Mouse (Mus musculus) MEL (cell line): ENCODE measurements around the gene Zfp963. TPM values are rescaled to one million over a fixed set of nuclear protein-coding genes. Genes with fewer than 3 reads are reported as not detected.

Source experiments
- DNase-seq: peaks from one replicate; pipeline ENCODE4 v3.0.0; 2011; ENCODE audit warnings: low read depth, low spot score
- H3K27ac ChIP-seq: 2 replicates; pipeline ENCODE4 v1.5.1; 2012; ENCODE audit warnings: low read depth, mild to moderate bottlenecking, control low read depth, low read length, moderate library complexity; ENCODE audit not compliant: control insufficient read depth
- H3K27me3 ChIP-seq, 2 experiments: fragments of 150-350 bp in 1 of 2; sonication (generic) in 1 of 2; 2 replicates each; pipeline ENCODE4 v1.6.1; 2012; ENCODE audit warnings: low read length in 2 of 2, mild to moderate bottlenecking in 2 of 2, improper control_type of control experiment in 1 of 2, moderate library complexity in 1 of 2; ENCODE audit not compliant: insufficient read depth in 2 of 2, control insufficient read depth in 1 of 2
- H3K36me3 ChIP-seq, 2 experiments: 2 replicates each; pipeline ENCODE4 v1.6.1; 2012 to 2014; ENCODE audit warnings: low read length in 2 of 2, improper control_type of control experiment in 1 of 2, inconsistent platforms in 1 of 2, mild to moderate bottlenecking in 1 of 2; ENCODE audit not compliant: insufficient read depth in 2 of 2, control insufficient read depth in 1 of 2
- H3K4me1 ChIP-seq, 2 experiments: fragments of 150-350 bp in 1 of 2; sonication (generic) in 1 of 2; 2 replicates each; pipeline ENCODE4 v1.6.1; 2012; ENCODE audit warnings: low read length in 2 of 2, improper control_type of control experiment in 1 of 2, mild to moderate bottlenecking in 1 of 2; ENCODE audit not compliant: insufficient read depth in 2 of 2, control insufficient read depth in 1 of 2
- H3K4me3 ChIP-seq, 2 experiments: fragments of 150-350 bp in 1 of 2; sonication (generic) in 1 of 2; 2 replicates each; pipeline ENCODE4 v1.5.1; 2012; ENCODE audit warnings: low read depth in 2 of 2, low read length in 2 of 2, mild to moderate bottlenecking in 2 of 2, moderate library complexity in 2 of 2, control low read depth in 1 of 2, improper control_type of control experiment in 1 of 2; ENCODE audit not compliant: control insufficient read depth in 1 of 2, insufficient read depth in 1 of 2
- H3K79me2 ChIP-seq: 2 replicates; pipeline ENCODE4 v1.6.1; 2012; ENCODE audit warnings: mild to moderate bottlenecking, low read length, moderate library complexity; ENCODE audit not compliant: control insufficient read depth, poor library complexity, insufficient read depth
- H3K9ac ChIP-seq: 2 replicates; pipeline ENCODE4 v1.6.1; 2012; ENCODE audit warnings: low read depth, mild to moderate bottlenecking, control low read depth, low read length, moderate library complexity; ENCODE audit not compliant: control insufficient read depth, poor library complexity, severe bottlenecking
- H3K9me3 ChIP-seq: fragments of 150-350 bp; sonication (generic); replicated peaks from 2 replicates; pipeline ENCODE4 v1.6.1; 2012; ENCODE audit warnings: mild to moderate bottlenecking, low read length, improper control_type of control experiment, moderate library complexity; ENCODE audit not compliant: insufficient read depth
- BHLHE40 ChIP-seq: IDR thresholded peaks from 2 replicates; pipeline ENCODE4 v1.6.1; 2012; ENCODE audit warnings: low read depth, mild to moderate bottlenecking, inconsistent platforms, low read length, improper control_type of control experiment, borderline replicate concordance
- CHD1 ChIP-seq: IDR thresholded peaks from 2 replicates; pipeline ENCODE4 v1.6.1; 2012; ENCODE audit warnings: low read depth, mild to moderate bottlenecking, inconsistent platforms, low read length, improper control_type of control experiment
- CTCF ChIP-seq, 3 experiments: IDR thresholded peaks in 2 of 3; conservative IDR thresholded peaks in 1 of 3; 2 replicates each; pipeline ENCODE4 v1.5.1; 2011 to 2012; ENCODE audit warnings: low read length in 3 of 3, low read depth in 2 of 3, mild to moderate bottlenecking in 2 of 3, improper control_type of control experiment in 1 of 3, inconsistent platforms in 1 of 3, mixed read lengths in 1 of 3, moderate library complexity in 1 of 3; ENCODE audit not compliant: control insufficient read depth in 1 of 3, insufficient read depth in 1 of 3, poor library complexity in 1 of 3, severe bottlenecking in 1 of 3
- E2F4 ChIP-seq: IDR thresholded peaks from 2 replicates; pipeline ENCODE4 v1.6.1; 2011; ENCODE audit warnings: low read depth, low read length, improper control_type of control experiment, borderline replicate concordance
- ELF1 ChIP-seq: IDR thresholded peaks from 2 replicates; pipeline ENCODE4 v1.6.1; 2014; ENCODE audit warnings: low read depth, mild to moderate bottlenecking, inconsistent platforms, low read length, improper control_type of control experiment, moderate library complexity
- ETS1 ChIP-seq: IDR thresholded peaks from 2 replicates; pipeline ENCODE4 v1.6.1; 2012; ENCODE audit warnings: low read depth, mild to moderate bottlenecking, inconsistent platforms, low read length, improper control_type of control experiment, moderate library complexity
- GABPA ChIP-seq: IDR thresholded peaks from 2 replicates; pipeline ENCODE4 v1.6.1; 2012; ENCODE audit warnings: low read depth, mild to moderate bottlenecking, inconsistent platforms, low read length, improper control_type of control experiment, moderate library complexity
- GATA1 ChIP-seq: IDR thresholded peaks from 2 replicates; pipeline ENCODE4 v1.6.1; 2011; ENCODE audit warnings: low read depth, low read length, improper control_type of control experiment
- HCFC1 ChIP-seq: IDR thresholded peaks from 2 replicates; pipeline ENCODE4 v1.6.1; 2012; ENCODE audit warnings: low read depth, mild to moderate bottlenecking, inconsistent platforms, low read length, improper control_type of control experiment, moderate library complexity
- JUND ChIP-seq: IDR thresholded peaks from 2 replicates; pipeline ENCODE4 v1.6.1; 2011; ENCODE audit warnings: low read depth, mild to moderate bottlenecking, improper control_type of control experiment, low read length
- KAT2A ChIP-seq: conservative IDR thresholded peaks from 2 replicates; pipeline ENCODE4 v1.6.1; 2012; ENCODE audit warnings: low read depth, low read length, improper control_type of control experiment, inconsistent platforms
- MAFK ChIP-seq: IDR thresholded peaks from 2 replicates; pipeline ENCODE4 v1.6.1; 2011; ENCODE audit warnings: low read depth, mild to moderate bottlenecking, low read length, improper control_type of control experiment, borderline replicate concordance
- MEF2A ChIP-seq: IDR thresholded peaks from 2 replicates; pipeline ENCODE4 v1.6.1; 2014; ENCODE audit warnings: low read depth, mild to moderate bottlenecking, inconsistent platforms, low read length, improper control_type of control experiment; ENCODE audit not compliant: poor library complexity, insufficient replicate concordance, severe bottlenecking; ENCODE audit errors: extremely low read depth
- MXI1 ChIP-seq: IDR thresholded peaks from 2 replicates; pipeline ENCODE4 v1.6.1; 2011; ENCODE audit warnings: mild to moderate bottlenecking, low read depth, low read length, improper control_type of control experiment
- MYB ChIP-seq: IDR thresholded peaks from 2 replicates; pipeline ENCODE4 v1.6.1; 2011; ENCODE audit warnings: mild to moderate bottlenecking, low read depth, low read length, improper control_type of control experiment
- POLR2AphosphoS2 ChIP-seq: IDR thresholded peaks from 2 replicates; pipeline ENCODE4 v1.6.1; 2011; ENCODE audit warnings: low read length, improper control_type of control experiment
- RAD21 ChIP-seq: IDR thresholded peaks from 2 replicates; pipeline ENCODE4 v1.6.1; 2011; ENCODE audit warnings: mild to moderate bottlenecking, low read depth, low read length, improper control_type of control experiment
- RCOR1 ChIP-seq: IDR thresholded peaks from 2 replicates; pipeline ENCODE4 v1.6.1; 2012; ENCODE audit warnings: low read depth, mild to moderate bottlenecking, inconsistent platforms, low read length, improper control_type of control experiment
- SMC3 ChIP-seq: IDR thresholded peaks from 2 replicates; pipeline ENCODE4 v1.6.1; 2011; ENCODE audit warnings: low read depth, low read length, improper control_type of control experiment
- TAL1 ChIP-seq: IDR thresholded peaks from 2 replicates; pipeline ENCODE4 v1.6.1; 2012; ENCODE audit warnings: mild to moderate bottlenecking, inconsistent platforms, low read length, moderate library complexity, mixed read lengths
- TBP ChIP-seq: IDR thresholded peaks from 2 replicates; pipeline ENCODE4 v1.8.0; 2011; ENCODE audit warnings: low read depth, low read length, improper control_type of control experiment
- UBTF ChIP-seq: IDR thresholded peaks from 2 replicates; pipeline ENCODE4 v1.6.1; 2012; ENCODE audit warnings: low read depth, mild to moderate bottlenecking, inconsistent platforms, low read length, improper control_type of control experiment, moderate library complexity, borderline replicate concordance; ENCODE audit not compliant: insufficient read depth
- USF1 ChIP-seq: IDR thresholded peaks from 2 replicates; pipeline ENCODE4 v1.6.1; 2014; ENCODE audit warnings: low read depth, mild to moderate bottlenecking, inconsistent platforms, low read length, improper control_type of control experiment, moderate library complexity
- USF2 ChIP-seq, 2 experiments: IDR thresholded peaks; 2 replicates each; pipeline ENCODE4 v1.6.1; 2011 to 2012; ENCODE audit warnings: improper control_type of control experiment in 2 of 2, low read length in 2 of 2, borderline replicate concordance in 1 of 2, inconsistent platforms in 1 of 2, low read depth in 1 of 2, mild to moderate bottlenecking in 1 of 2; ENCODE audit not compliant: insufficient read depth in 1 of 2
- ZC3H11A ChIP-seq: IDR thresholded peaks from 2 replicates; pipeline ENCODE4 v1.6.1; 2012; ENCODE audit warnings: low read depth, mild to moderate bottlenecking, inconsistent platforms, low read length, improper control_type of control experiment
- ZMIZ1 ChIP-seq: IDR thresholded peaks from 2 replicates; pipeline ENCODE4 v1.6.1; 2012; ENCODE audit warnings: low read depth, mild to moderate bottlenecking, inconsistent platforms, low read length, improper control_type of control experiment, moderate library complexity
- ZNF384 ChIP-seq: IDR thresholded peaks from 2 replicates; pipeline ENCODE4 v1.6.1; 2012; ENCODE audit warnings: low read depth, mild to moderate bottlenecking, inconsistent platforms, low read length, improper control_type of control experiment
- polyA plus RNA-seq, 2 experiments: library from polyadenylated mRNA; stranded (reverse) in 1 of 2; unstranded in 1 of 2; fragments of >175 nt in 1 of 2; fragments of >200 nt in 1 of 2; gene quantifications; 2 replicates each; pipeline versions ENCODE4 v1.2.1 to v1.2.4; 2012; ENCODE audit warnings: low replicate concordance in 2 of 2, low read depth in 1 of 2; ENCODE audit not compliant: insufficient read length in 2 of 2, insufficient read depth in 1 of 2, missing spikeins in 1 of 2
- total RNA-seq: library from RNA; depleted of rRNA; stranded (reverse); fragments of 300-350 nt; gene quantifications from 2 replicates; pipeline ENCODE4 v1.2.3, GENCODE M21; 2012

The Zfp963 gene
- total and polyA plus RNA-seq, 3 experiments, result 0.65 to 0.95 TPM; not detected in 1

DNA sequence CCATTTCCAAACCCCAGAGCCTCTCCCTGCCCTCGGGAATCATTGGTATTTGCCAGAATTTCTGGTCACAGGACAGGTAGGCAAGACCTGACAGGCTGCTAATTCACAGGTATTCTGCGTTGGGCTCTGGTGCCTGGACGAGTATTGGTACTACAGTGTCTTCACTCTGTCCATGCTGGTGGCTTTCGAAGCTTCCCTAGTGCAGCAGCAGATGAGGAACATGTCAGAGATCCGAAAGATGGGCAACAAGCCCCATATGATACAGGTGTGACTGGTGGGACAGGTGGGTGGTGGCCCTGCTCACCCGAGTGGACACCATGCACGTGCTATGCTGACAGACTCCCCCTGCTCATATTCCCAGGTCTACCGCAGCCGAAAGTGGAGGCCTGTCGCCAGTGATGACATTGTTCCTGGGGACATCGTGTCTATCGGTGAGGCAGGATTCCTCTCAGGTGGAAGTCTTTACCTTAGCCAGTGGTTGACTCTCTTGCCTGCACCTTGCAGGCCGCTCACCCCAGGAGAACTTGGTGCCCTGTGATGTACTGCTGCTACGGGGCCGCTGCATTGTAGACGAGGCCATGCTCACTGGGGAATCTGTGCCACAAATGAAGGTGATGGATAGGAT is 47.1 kb upstream of the Zfp963 start:
- no peak for DNase-seq
- H3K9me3 ChIP-seq, result no peaks in the 10 kb centered on the region
- peaks cover 20% of the 10 kb centered on the region for H3K79me2 ChIP-seq
- no peak overlapping the region for H3K27ac ChIP-seq
- peaks cover 5 to 11% of the 10 kb centered on the region in 2 experiments for H3K36me3 ChIP-seq
- TF ChIP-seq MYB (no peak), MEF2A (no peak), ELF1 (no peak), RCOR1 (no peak), ETS1 (no peak), TBP (no peak), CHD1 (no peak), ZMIZ1 (no peak), USF1 (no peak), JUND (no peak), USF2 (IDR thresholded peaks at IDR 0.05; ENCODE audit: borderline replicate concordance in 1 of 2, insufficient read depth in 1 of 2, low read depth in 1 of 2, low read length in 2 of 2) (no peak), UBTF (no peak), HCFC1 (no peak), RAD21 (no peak), BHLHE40 (no peak), ZNF384 (no peak), MXI1 (no peak), E2F4 (no peak)
- no peaks in the 10 kb centered on the region for H3K27me3 ChIP-seq
- H3K4me3 ChIP-seq, result no peak overlapping the region
- H3K4me1 ChIP-seq, result peaks cover 2 to 7% of the 10 kb centered on the region in 2 experiments; a peak in 3 of 4 replicates
- no peak overlapping the region for H3K9ac ChIP-seq

- Histone ChIP-seq H3K4me1 (peaks cover 4 to 7% of the 10 kb centered on the region in 2 experiments; a peak in 3 of 4 replicates), H3K9me3 (no peaks in the 10 kb centered on the region), H3K9ac (no peak overlapping the region), H3K79me2 (peaks cover 31% of the 10 kb centered on the region), H3K27me3 (no peaks in the 10 kb centered on the region), H3K4me3 (no peak overlapping the region), H3K27ac (no peak overlapping the region), H3K36me3 (peaks cover 5 to 11% of the 10 kb centered on the region in 2 experiments)
- TF ChIP-seq E2F4 (no peak), CTCF (IDR thresholded peaks at IDR 0.05 in 2 of 3, conservative IDR thresholded peaks at IDR 0.05 in 1 of 3; ENCODE audit: control insufficient read depth in 1 of 3, insufficient read depth in 1 of 3, low read depth in 2 of 3, low read length in 3 of 3, poor library complexity in 1 of 3, severe bottlenecking in 1 of 3) (no peak), UBTF (no peak), ZMIZ1 (no peak), MAFK (no peak), CHD1 (no peak), GABPA (no peak), TAL1 (no peak), POLR2AphosphoS2 (no peak), RAD21 (no peak), GATA1 (no peak), ZC3H11A (no peak), JUND (no peak), KAT2A (no peak), SMC3 (no peak)
- no peak for DNase-seq
Observed at GRCm38 (mm10) chr8:69794901-69795300, 45.1 kb upstream of the Zfp963 start.
